Mouse (Mus musculus): ENCODE measurements around the gene 4930438A08Rik.

DNA sequence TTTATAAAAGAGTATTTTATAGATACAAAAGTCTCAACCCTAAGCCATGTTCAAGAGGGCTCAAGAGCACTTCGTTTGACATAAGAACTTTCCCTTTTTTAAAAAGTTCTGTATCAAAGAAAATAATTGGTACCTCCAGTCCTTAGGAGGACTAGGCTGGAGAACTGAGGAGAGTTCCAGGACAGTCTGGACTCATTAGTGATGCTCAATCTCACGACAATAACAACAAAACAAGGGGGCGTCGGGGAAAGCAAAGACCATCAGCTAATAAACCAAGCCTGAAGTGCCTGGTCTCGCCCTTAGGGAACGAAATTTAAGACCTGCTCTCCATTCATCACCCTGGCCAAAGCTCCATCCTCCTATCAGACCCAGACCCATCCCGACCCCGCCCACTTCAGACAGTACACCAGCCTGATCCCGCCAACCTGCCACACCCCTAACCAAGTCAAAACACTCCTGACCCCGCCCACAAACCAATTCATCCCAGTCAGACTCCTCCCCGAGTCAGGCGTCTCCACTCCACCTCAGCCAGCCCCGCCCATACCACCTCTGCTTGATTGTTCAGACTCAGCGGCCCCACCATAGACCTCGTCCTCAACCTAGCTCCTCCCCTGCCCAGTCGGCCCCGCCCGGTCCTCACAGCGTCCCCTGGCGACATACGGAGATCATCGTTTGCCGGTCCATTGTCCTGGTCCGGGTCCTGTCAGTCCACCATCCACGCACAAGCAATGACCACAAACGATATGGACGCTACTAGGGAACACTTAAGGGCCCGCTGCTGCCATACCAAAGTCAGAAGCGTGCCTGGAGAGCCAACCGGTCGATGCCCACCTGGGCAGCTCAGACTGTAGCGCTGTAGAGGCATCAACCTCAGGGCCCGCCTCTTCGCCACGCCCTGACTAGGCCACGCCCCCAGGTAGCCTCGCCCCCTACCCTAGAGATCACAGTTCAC lies 35.5 kb upstream of the 4930438A08Rik start:
- TF ChIP-seq POLR2A (IDR thresholded peaks at IDR 0.05; ENCODE audit: low read depth, low read length) = no peak
- peak; percentile 29; the same call in 1 of the 2 replicates for TF ChIP-seq CTCF (IDR thresholded peaks at IDR 0.05; ENCODE audit: borderline replicate concordance, insufficient read depth, low read length)

All from embryonic fibroblast, embryonic 13.5 days (primary cell).